Mouse (Mus musculus) midbrain, embryonic 12.5 days (tissue): Measurements from ENCODE around the gene Rdh8. TPM values are rescaled to one million over a fixed set of nuclear protein-coding genes. Genes with fewer than 3 reads are reported as not detected.
A peak's percentile ranks its signal among the peaks of the same experiment; 100 is the strongest.
"Not testable (repeated sequence)": the region's sequence is repeated elsewhere in the genome, so short reads cannot be mapped to it uniquely, and the experiment has no call there.

Experiments
- ATAC-seq: fragments of 200-750 bp; cut with Nextera tagmentation; 2 replicates; pipeline ENCODE4 v1.8.0; 2017; ENCODE audit warnings: low read depth, moderate TSS enrichment, moderate library complexity; ENCODE audit not compliant: low FRiP score
- H3K27ac ChIP-seq: fragments of 300-500 bp; sonication (generic); replicated peaks from 2 replicates; pipeline ENCODE4 v1.5.1; 2016; ENCODE audit warnings: mild to moderate bottlenecking
- H3K27me3 ChIP-seq: fragments of 300-500 bp; sonication (generic); 2 replicates; pipeline ENCODE4 v1.6.1; 2016; ENCODE audit warnings: mild to moderate bottlenecking
- H3K36me3 ChIP-seq: fragments of 300-500 bp; sonication (generic); 2 replicates; pipeline ENCODE4 v1.6.1; 2016
- H3K4me1 ChIP-seq: fragments of 300-500 bp; sonication (generic); 2 replicates; pipeline ENCODE4 v1.6.1; 2016
- H3K4me2 ChIP-seq: fragments of 300-500 bp; sonication (generic); replicated peaks from 2 replicates; pipeline ENCODE4 v1.6.1; 2016; ENCODE audit warnings: mild to moderate bottlenecking, moderate library complexity
- H3K4me3 ChIP-seq: fragments of 300-500 bp; sonication (generic); 2 replicates; pipeline ENCODE4 v1.5.1; 2016; ENCODE audit warnings: mild to moderate bottlenecking
- H3K9ac ChIP-seq: fragments of 300-500 bp; sonication (generic); replicated peaks from 2 replicates; pipeline ENCODE4 v1.6.1; 2016; ENCODE audit warnings: mild to moderate bottlenecking, moderate library complexity
- H3K9me3 ChIP-seq: fragments of 300-500 bp; sonication (generic); 2 replicates; pipeline ENCODE4 v1.6.1; 2016; ENCODE audit warnings: mild to moderate bottlenecking
- WGBS: fragments of 180-500 bp; shearing (Covaris S2); methylation state at CpG from one replicate; pipeline ENCODE4 v1.1.7; 2016; 5-methylcytosine and 5-hydroxymethylcytosine counted together
- polyA plus RNA-seq: library from polyadenylated mRNA; unstranded; fragments of >200 nt; fragmentation: Nextera tagmentation; extraction: Ambion mirVana; gene quantifications from 2 replicates; pipeline ENCODE4 v1.2.1, GENCODE M21; 2016

Gene Rdh8
- polyA plus RNA-seq, 1 experiment from 2014 or later = not detected

DNA sequence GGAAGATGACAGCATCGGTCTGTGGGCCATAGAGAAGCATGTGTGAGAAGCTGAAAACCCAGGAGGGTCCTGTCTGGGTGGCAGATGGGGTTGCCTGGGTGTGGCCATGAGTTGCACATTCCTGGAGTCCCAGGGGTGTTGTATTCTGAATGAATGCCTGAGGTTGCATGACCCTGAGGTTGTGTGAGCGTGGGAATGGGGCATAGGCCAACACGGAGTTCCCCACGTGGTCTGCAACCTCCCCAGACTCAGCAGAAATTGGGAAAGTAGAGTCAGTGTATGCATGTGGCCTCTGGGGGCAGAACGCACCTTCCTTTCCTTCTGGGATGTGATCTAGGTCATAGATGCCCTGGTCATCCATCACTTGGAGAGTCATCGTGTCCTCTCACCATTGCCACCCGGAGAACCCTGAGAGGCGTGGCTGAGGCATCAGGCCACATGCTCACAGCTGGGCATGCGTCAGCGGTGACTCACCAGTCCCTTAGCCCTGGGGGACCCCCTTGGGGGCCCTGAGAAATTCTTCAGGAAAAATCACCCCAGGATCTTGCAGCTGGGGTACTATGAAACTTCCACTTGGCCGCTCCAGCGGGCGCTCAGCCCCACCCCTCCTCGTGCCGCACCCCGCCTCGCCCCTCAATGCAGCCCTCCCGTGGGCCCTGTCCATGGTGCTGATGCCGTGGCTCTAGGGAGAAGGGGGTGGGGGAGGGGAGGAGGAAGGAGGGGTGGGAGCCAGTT, 5.6 kb upstream of the Rdh8 start:
- 20% methylated on average over 19 of the region's 19 CpGs for WGBS
- H3K27me3 ChIP-seq = peaks cover 48% of the 10 kb centered on the region
- no peak overlapping the region for H3K4me3 ChIP-seq
- no peaks in the 10 kb centered on the region for H3K36me3 ChIP-seq
- no peak overlapping the region for H3K4me2 ChIP-seq
- H3K4me1 ChIP-seq = peaks cover 10% of the 10 kb centered on the region
- H3K9ac ChIP-seq = no peak overlapping the region
- ATAC-seq = no peak
- no peak overlapping the region for H3K27ac ChIP-seq
- H3K9me3 ChIP-seq = no peaks in the 10 kb centered on the region

DNA sequence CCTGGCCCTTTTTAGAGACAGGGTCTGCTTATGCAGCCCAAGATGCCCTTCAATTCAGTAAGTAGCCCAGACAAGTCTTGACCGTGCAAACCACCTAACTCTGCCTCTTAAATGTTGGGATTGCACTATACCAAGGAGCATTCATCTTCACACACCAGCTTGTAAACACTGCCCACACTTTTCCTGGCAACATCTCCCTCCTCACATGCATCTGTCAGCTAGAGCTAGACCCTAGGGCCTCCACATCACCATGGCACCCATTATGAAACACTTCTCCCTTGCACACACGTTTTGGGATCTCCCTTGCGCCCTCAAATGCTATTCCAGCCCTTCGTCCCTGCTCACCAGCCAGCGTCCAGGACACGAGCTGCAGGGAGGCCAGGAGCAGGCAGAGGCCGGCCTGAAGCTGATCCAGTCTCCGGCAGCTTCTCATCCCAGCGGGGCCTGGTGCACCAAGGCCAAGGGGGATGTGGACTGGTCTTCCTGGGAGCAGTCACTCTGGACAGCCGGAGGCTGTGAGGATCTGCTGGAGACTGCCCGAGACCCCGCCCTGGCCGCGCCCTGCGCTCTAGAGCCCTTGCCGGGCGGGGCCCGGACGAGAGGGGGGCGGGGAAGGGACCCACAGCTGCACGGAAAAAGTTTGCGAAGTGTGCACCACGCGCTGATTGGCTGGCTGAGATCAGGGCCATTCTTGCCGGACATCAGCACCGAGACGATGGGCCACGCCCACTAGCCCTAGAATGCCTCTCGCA, 3.6 kb upstream of the Rdh8 start, which contains the start of gene Col5a3:
Col5a3 (minus strand) TSS at position 547 of the 752 bp plus-strand sequence.
- Histone ChIP-seq H3K4me3 (peak within 1 kb of the TSS; percentile 31), H3K36me3 (no peaks in the 10 kb centered on the region), H3K4me1 (peaks cover 10% of the 10 kb centered on the region), H3K27ac (no peak within 1 kb of the TSS), H3K9me3 (no peaks in the 10 kb centered on the region), H3K27me3 (peaks cover 48% of the 10 kb centered on the region), H3K4me2 (peak within 1 kb of the TSS; percentile 51), H3K9ac (peak within 1 kb of the TSS; percentile 39; the same call in 1 of the 2 replicates)
- ATAC-seq = peak; percentile 70; the same call in 1 of the 2 replicates
- 5% methylated on average over 24 of the region's 29 CpGs for WGBS

DNA sequence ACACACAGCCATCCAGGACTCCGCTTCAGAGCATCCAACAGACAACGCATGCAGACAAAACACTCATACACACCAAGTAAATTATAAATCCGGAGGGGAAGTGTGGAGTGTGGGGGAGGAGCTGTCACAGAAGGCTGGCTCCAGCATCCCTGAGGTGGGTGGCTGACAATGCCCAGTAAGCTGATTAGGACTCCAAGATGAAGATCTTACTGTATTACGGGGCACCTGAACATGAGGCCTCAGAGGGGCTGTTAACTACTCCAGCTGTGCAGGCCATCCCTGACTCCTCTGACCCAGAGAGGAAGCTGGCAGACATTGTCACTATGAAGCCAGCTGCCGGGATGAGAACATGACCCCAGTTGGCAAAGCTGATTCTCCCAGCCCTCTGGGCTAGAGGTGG, 1.7 kb downstream of the Rdh8 start:
- Histone ChIP-seq H3K9ac (no peak overlapping the region), H3K27me3 (peaks cover 3% of the 10 kb centered on the region; the same call in 1 of the 2 replicates), H3K4me2 (no peak overlapping the region), H3K36me3 (no peaks in the 10 kb centered on the region), H3K27ac (no peak overlapping the region), H3K9me3 (no peaks in the 10 kb centered on the region), H3K4me1 (peaks cover 2% of the 10 kb centered on the region), H3K4me3 (no peak overlapping the region)
- ATAC-seq = no peak
- 75% methylated on average over 5 of the region's 5 CpGs for WGBS

DNA sequence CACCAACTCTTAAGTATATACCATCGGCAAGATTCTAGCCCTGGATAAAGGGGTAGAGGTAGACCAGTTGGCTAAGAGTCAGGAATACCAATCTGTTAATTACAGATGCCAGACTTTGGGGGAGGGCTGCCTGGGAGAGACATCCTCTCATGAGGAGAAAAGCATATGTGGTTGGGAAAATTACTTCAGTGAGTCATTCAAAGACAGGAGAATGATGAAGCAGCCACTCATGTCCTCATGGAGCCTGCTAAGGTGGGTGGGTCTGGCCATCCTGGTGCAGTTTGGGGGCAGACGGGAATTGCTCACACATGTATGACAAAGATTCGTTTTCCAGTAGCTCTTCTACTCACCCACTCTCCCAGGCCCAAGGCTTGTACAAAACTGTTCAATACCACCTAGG, 4.5 kb downstream of the Rdh8 start:
- no peak overlapping the region for H3K27ac ChIP-seq
- no peaks in the 10 kb centered on the region for H3K36me3 ChIP-seq
- no peaks in the 10 kb centered on the region; the same call in 1 of the 2 replicates for H3K27me3 ChIP-seq
- ATAC-seq = no peak
- WGBS = 86% methylated on average over 3 of the region's 3 CpGs
- H3K4me3 ChIP-seq = no peak overlapping the region
- H3K9ac ChIP-seq = no peak overlapping the region
- H3K4me1 ChIP-seq = no peaks in the 10 kb centered on the region
- no peak overlapping the region for H3K4me2 ChIP-seq
- H3K9me3 ChIP-seq = no peaks in the 10 kb centered on the region

DNA sequence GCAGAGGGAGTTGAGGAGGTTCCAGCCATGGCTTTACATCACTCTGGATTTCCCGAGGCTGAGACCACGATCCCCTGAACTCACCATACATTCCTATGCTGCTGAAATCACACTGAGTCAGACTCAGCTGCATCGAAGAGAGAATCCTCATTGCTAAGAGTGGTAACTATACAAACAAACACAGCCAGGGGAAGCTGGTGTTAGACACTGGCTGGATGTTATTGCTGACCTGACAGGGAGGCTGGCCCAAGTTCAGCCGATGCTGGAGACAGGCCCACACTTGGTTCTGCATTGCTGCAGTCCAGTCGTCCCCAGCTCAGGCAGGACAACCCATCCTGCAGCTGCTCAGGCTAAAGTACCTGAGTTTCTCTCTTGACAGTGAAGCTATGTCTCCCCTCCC, 7.5 kb downstream of the Rdh8 start:
- H3K4me1 ChIP-seq = no peaks in the 10 kb centered on the region
- ATAC-seq = no peak
- no peak overlapping the region for H3K27ac ChIP-seq
- H3K9ac ChIP-seq = no peak overlapping the region
- H3K9me3 ChIP-seq = no peaks in the 10 kb centered on the region
- H3K4me2 ChIP-seq = no peak overlapping the region
- peaks cover 12% of the 10 kb centered on the region; the same call in 1 of the 2 replicates for H3K27me3 ChIP-seq
- no peaks in the 10 kb centered on the region for H3K36me3 ChIP-seq
- no peak overlapping the region for H3K4me3 ChIP-seq
- 86% methylated on average over 5 of the region's 5 CpGs for WGBS

DNA sequence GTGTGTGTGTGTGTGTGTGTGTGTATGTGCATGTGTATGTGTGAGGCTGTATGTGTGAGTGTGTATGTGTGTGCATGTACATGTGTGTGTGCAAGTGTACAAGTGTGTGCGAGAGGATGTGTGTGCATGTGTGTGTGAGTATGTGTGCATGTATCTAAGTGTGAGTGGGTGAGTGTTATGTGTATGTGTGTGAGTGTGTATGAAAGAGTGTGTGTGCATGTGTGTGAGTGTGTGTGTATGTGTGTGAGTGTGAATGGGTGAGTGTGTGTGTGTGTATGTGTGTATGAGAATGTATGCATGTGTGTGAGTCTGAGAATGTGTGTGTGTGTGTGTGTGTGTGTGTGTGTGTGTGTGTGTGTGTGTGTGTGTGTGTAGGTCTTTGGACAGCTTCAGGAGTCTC, 9.8 kb downstream of the Rdh8 start:
- no peaks in the 10 kb centered on the region for H3K4me1 ChIP-seq
- H3K9me3 ChIP-seq = no peaks in the 10 kb centered on the region
- no peak overlapping the region for H3K9ac ChIP-seq
- H3K27ac ChIP-seq = no peak overlapping the region
- no peak overlapping the region for H3K4me3 ChIP-seq
- peaks cover 12% of the 10 kb centered on the region; the same call in 1 of the 2 replicates for H3K27me3 ChIP-seq
- no peaks in the 10 kb centered on the region for H3K36me3 ChIP-seq
- WGBS = 93% methylated on average over 1 of the region's 1 CpGs
- no peak overlapping the region for H3K4me2 ChIP-seq
- no peak for ATAC-seq

DNA sequence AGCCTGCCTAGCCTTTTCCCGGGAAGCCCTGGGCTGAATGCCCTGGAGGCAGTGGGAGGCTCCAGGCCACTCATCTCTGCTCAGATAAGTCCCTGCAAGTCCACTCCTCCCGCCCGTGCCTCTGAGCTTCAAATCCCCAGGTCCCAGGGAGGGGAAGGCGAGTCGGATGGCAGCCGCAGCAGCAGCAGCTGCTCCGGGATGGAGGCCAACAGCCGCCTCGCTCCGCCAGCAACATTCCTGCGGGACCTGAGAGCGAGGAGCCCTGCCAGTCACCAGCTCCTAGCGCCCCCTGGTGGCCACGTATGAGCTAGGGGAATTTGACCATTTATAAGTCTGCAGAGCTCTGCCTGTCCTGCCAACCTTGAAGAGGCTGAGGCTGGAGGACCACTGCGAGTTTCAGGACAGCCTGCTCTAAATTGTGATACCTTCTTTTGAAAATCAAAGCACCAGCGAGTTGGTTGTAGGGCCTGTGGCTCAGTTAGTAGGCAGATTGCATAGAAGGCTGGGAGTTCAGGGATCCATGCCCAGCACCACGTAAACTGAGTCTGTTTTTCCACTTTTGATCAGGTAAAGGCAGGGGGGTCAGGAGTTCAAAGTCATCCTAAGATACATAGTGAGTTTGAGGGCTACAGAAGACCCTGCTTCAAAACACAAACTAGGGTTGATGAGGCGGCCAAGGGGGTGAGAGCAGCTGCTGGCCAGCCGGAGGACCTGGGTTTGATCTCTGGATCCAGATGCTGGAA, 12.8 kb downstream of the Rdh8 start:
- no peaks in the 10 kb centered on the region for H3K36me3 ChIP-seq
- no peak overlapping the region for H3K4me3 ChIP-seq
- H3K27ac ChIP-seq = no peak overlapping the region
- 16% methylated on average over 19 of the region's 19 CpGs for WGBS
- peaks cover 12% of the 10 kb centered on the region; the same call in 1 of the 2 replicates for H3K27me3 ChIP-seq
- H3K4me1 ChIP-seq = no peaks in the 10 kb centered on the region
- H3K9ac ChIP-seq = no peak overlapping the region
- peak; percentile 87 for ATAC-seq
- H3K9me3 ChIP-seq = no peaks in the 10 kb centered on the region
- H3K4me2 ChIP-seq = peak overlapping the region; percentile 24

DNA sequence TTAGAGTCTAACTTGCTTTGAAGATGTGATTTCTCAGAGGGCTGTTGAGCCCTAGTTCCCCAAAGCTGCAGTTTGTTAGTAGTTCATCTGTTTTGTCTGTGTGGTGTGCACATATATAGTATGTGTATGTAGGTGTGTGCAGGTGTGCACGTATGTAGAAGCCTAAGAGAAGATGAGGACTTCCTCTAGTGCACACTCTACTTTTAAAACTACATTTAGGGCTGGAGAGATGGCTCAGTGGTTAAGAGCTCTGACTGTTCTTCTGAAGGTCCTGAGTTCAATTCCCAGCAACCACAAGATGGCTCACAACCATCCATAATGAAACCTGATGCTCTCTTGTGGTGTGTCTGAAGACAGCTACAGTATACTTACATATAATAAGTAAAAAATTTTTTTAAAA, 16.6 kb downstream of the Rdh8 start:
- H3K27me3 ChIP-seq = peaks cover 5% of the 10 kb centered on the region; the same call in 1 of the 2 replicates
- no peaks in the 10 kb centered on the region for H3K36me3 ChIP-seq
- 79% methylated on average over 1 of the region's 1 CpGs for WGBS
- H3K27ac ChIP-seq = no peak overlapping the region
- H3K4me2 ChIP-seq = no peak overlapping the region
- H3K9ac ChIP-seq = no peak overlapping the region
- ATAC-seq = no peak
- H3K4me1 ChIP-seq = no peaks in the 10 kb centered on the region
- H3K4me3 ChIP-seq = no peak overlapping the region
- no peaks in the 10 kb centered on the region for H3K9me3 ChIP-seq

DNA sequence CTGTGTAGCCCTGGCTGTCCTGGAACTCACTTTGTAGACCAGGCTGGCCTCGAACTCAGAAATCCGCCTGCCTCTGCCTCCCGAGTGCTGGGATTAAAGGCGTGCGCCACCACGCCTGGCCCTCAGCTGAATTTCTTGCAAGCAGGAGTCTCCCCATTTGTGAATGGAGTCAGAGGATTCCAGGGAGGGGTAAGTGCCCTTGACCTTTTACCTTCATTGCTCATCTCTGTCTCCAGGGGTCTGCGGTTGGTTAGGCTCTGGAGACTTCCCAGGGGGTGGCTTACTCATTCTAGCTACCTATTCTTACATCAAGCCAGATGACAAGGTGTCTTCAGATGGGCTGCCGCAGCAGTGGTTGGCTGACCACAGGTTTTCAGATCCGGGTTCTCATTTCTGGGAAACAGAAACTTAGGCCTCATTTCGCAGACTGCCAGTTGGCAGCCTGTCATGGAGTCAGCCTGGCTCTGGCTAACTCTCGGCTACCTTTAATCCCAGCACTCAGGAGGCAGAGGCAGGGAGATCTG, 17.2 kb downstream of the Rdh8 start:
- not testable (repeated sequence) for H3K9me3 ChIP-seq, ATAC-seq, H3K4me2 ChIP-seq, H3K27ac ChIP-seq, H3K4me3 ChIP-seq, H3K9ac ChIP-seq, H3K36me3 ChIP-seq, H3K4me1 ChIP-seq, H3K27me3 ChIP-seq
- WGBS = 90% methylated on average over 11 of the region's 11 CpGs

DNA sequence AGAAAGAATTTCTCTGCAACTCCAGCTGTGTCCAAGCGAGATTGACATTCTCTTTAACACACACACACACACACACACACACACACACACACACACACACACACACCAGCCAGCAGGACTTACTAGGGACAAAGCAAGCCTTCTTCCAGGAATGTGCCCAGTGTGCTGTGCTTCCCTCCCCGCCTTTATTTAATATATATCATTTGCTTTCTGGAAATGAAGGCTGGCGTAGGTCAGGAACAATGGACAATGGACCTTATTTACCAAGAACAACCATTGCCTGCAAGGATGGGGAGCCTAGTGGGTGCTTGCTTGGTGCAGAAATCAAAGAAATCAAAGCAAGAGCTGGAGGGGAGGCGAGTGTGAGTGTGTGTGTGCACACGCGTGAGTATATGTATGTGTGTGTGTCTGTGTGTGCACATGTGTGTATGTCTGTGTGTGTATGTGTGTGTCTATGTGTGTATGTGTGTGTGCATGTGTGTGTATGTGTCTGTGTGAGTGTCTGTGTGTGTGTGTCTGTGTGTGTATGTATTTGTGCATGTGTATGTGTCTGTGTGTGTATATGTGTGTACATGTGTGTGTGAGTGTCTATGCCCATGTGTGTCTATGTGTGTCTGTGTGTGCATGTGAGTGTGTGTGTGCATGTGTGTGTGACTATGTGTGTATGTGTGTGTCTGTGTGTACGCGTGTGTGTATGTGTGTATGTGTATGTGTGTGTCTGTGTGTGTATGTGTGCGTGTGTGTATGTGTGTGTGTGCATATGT, 19.1 kb downstream of the Rdh8 start:
- Histone ChIP-seq H3K27ac (no peak overlapping the region), H3K9ac (no peak overlapping the region; the same call in 1 of the 2 replicates), H3K27me3 (no peaks in the 10 kb centered on the region; the same call in 1 of the 2 replicates), H3K36me3 (no peaks in the 10 kb centered on the region), H3K9me3 (no peaks in the 10 kb centered on the region), H3K4me1 (no peaks in the 10 kb centered on the region), H3K4me2 (no peak overlapping the region), H3K4me3 (no peak overlapping the region)
- WGBS = 79% methylated on average over 9 of the region's 9 CpGs
- no peak for ATAC-seq

DNA sequence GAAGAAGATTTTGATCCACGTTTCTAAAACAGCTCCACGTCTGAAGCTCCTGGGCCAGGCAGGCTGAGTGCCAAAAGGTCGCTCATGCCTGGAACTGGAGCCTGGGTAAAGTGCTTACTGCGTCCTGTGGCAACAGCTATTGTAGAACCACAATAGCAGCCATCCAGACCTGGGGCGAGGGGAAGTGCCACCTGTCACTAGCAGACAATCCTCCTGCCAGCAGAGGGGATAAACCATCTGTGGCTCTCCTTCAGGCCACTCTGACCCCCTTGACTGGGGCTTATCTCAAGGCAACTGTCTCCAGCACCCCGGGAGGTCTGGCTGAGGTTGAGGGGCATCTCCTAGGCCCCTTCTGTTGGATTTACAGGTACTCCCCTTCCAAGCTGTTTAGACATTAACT, 20.6 kb downstream of the Rdh8 start:
- ATAC-seq = no peak
- no peaks in the 10 kb centered on the region for H3K36me3 ChIP-seq
- no peaks in the 10 kb centered on the region; the same call in 1 of the 2 replicates for H3K27me3 ChIP-seq
- no peak overlapping the region for H3K27ac ChIP-seq
- 38% methylated on average over 6 of the region's 6 CpGs for WGBS
- H3K4me3 ChIP-seq = no peak overlapping the region
- H3K4me2 ChIP-seq = no peak overlapping the region
- H3K9me3 ChIP-seq = no peaks in the 10 kb centered on the region
- no peak overlapping the region for H3K9ac ChIP-seq
- H3K4me1 ChIP-seq = no peaks in the 10 kb centered on the region
